Mouse (Mus musculus) heart, adult 18-20 months (tissue): ENCODE data around the gene Olfr544. TPM values are rescaled to one million over a fixed set of nuclear protein-coding genes. Genes with fewer than 3 reads are reported as not detected.
A peak's percentile ranks its signal among the peaks of the same experiment; 100 is the strongest.

Experiments used
- DNase-seq, 2 experiments: peaks; one replicate each; pipeline ENCODE4 v3.0.0; 2021 to 2022; ENCODE audit warnings: mixed read lengths in 1 of 2
- total RNA-seq, 2 experiments: library from RNA; stranded (reverse); gene quantifications; 2 replicates each; pipeline ENCODE4 v1.2.3; 2021

Gene Olfr544
- total RNA-seq, 2 experiments from 2014 or later: not detected

- no peak for DNase-seq
These were observed 10.7 kb downstream of the Olfr544 start for GRCm38 (mm10) chr7:102477377-102477776.

DNA sequence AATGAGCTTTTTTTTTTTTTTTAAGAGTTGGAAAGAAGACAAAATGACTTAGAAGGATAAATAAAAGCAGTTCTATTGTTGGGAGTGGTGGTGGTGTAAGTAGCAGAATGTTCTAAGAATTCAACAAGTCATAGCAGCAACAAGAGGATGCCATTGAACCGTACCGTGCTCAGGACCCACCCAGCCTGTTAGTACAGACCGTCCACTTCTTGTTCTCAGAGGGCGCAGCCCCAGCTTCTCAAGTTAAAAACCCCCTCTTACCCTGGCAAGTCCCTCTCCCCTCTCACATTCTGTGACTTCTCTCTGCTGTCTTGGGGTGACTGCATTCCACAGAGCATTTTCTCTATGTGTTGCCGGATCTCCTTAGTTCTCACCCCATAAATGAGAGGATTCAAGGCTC, 11.5 kb downstream of the Olfr544 start:
- DNase-seq: no peak

DNA sequence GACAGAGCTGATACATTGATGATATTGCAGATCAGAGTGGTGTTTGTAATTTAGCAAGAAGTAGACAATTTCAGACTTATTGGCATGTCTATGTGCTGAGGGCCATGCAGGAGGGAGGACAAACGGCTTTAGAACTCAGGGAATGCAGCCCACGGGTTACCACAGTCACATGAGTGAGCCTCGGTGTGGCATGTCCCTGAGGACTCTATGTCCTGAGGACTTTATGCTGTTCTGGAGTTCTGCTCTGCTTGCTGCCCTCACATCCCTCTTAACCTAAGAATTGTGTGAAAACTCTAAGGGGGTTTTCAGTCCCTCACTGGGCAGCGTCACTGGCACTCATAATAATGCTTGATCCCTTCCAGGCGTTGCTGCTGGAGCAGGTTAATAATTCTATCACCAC, 15.4 kb downstream of the Olfr544 start:
- no peak for DNase-seq

- DNase-seq: no peak
These were observed 20.5 kb downstream of the Olfr544 start for GRCm38 (mm10) chr7:102467566-102467965.

DNA sequence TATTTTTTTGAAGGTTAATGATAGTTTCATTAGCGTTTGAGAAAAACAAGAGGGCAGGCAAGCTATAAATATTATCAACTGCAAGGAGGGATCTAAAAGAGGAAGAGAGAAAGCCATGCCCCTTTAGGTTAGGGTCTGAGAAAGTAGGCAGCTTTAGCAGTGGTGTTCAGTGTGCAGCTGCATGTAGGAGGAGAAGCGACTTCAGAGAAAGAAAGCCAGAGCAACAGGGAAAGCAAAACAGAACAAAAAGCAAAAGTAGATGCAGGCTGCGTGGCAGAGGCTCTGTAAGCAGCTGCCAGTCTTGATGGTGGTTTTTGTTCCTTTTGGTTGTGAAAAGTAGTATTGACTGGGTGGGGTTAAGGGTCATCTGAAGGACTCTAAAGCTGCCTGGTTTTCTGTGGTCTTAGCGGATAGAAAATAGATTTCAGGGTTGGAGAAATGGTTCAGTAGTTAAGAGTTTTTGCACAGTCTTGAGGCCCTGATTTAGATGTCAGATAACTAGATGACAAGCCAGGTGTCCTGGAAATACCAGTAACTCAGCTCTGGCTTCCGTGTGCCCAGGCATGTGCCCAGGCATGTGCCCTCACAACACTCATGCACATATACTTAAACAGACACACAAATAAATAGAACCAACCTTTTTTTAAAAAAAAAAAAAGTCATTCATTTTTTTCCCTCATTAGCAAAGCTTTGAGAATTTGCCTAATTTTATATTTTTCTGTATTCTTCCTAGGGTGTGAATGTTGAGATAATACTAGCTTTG, 29.3 kb downstream of the Olfr544 start:
- DNase-seq: no peak

DNA sequence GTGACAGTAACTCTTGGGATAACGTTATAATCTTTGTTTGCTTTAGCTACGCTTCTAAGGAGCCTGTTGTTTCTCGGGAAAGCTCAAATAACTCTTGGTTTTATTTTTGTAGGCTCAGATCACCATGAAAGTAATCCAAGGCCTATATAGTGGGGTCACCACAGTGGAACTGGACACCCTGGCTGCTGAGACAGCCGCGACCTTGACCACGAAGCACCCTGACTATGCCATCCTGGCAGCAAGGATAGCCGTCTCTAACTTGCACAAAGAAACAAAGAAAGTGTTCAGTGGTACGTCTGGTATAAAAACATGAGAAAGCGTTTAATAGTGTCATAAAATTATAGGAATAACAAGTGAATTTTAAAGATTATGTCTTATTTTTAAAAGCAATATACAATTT, 41.7 kb downstream of the Olfr544 start:
- DNase-seq: no peak

GRCm38 (mm10) chr7:102444301-102444700, 43.8 kb downstream of the Olfr544 start:
- DNase-seq: no peak

- no peak for DNase-seq
These were observed 45.7 kb downstream of the Olfr544 start for GRCm38 (mm10) chr7:102442432-102442831.

- peak; percentile 97 to 98 for DNase-seq
These were observed 46.3 kb downstream of the Olfr544 start, which contains the start of gene Rrm1 for GRCm38 (mm10) chr7:102441657-102442391. Gene Rrm1, plus strand, starts transcription at chr7:102441695.

GRCm38 (mm10) chr7:102440822-102441656, 47.1 kb downstream of the Olfr544 start:
- DNase-seq: no peak

GRCm38 (mm10) chr7:102434344-102434743, 53.8 kb downstream of the Olfr544 start:
- no peak for DNase-seq

Other genes starting within 250 kb of the Olfr544 start
- gene Rhog, start 232.3 kb downstream of the Olfr544 start, total RNA-seq: 10 to 100 TPM; 19.6 to 26.9 TPM
- gene Stim1, start 220.5 kb downstream of the Olfr544 start, total RNA-seq: 10 to 100 TPM; 20.7 to 25.8 TPM
- 10 to 100 TPM in 1 of 2 experiments, 1 to 10 TPM in 1; 9.5 to 10.1 TPM for gene Rrm1, start 46.6 kb downstream of the Olfr544 start, total RNA-seq
- not detected for gene Olfr543, start 6.6 kb downstream of the Olfr544 start, total RNA-seq
- gene Olfr545, start 11.3 kb upstream of the Olfr544 start, total RNA-seq: not detected
- not detected for gene Olfr547, start 46.4 kb upstream of the Olfr544 start, total RNA-seq
- gene Olfr548-ps1, start 52.6 kb upstream of the Olfr544 start, total RNA-seq: not detected
- gene Olfr549, start 61.6 kb upstream of the Olfr544 start, total RNA-seq: not detected
- 1 to 10 TPM; 5.3 TPM for gene Trim21, start 77.2 kb upstream of the Olfr544 start, total RNA-seq
- under 1 TPM; 0.05 to 0.18 TPM for gene Olfr550, start 83.1 kb upstream of the Olfr544 start, total RNA-seq
- not detected for gene Olfr551, start 103.6 kb upstream of the Olfr544 start, total RNA-seq
- gene Olfr552, start 109.5 kb upstream of the Olfr544 start, total RNA-seq: under 1 TPM; 0.10 to 0.23 TPM
- not detected for gene Olfr553, start 129.9 kb upstream of the Olfr544 start, total RNA-seq
- gene Olfr554, start 150.1 kb upstream of the Olfr544 start, total RNA-seq: not detected
- gene Olfr555, start 170.5 kb upstream of the Olfr544 start, total RNA-seq: not detected
- gene Olfr556, start 176.6 kb upstream of the Olfr544 start, total RNA-seq: not detected
- 1 to 10 TPM; 6.7 to 8.5 TPM for gene Trim68, start 199.0 kb upstream of the Olfr544 start, total RNA-seq
- not detected for gene Olfr557, start 207.6 kb upstream of the Olfr544 start, total RNA-seq
- gene Olfr558, start 213.9 kb upstream of the Olfr544 start, total RNA-seq: 1 to 10 TPM; 2.3 TPM
- gene Olfr33, start 230.8 kb upstream of the Olfr544 start, total RNA-seq: not detected
- not detected for gene Olfr559, start 239.2 kb upstream of the Olfr544 start, total RNA-seq